Mouse (Mus musculus) liver, embryonic 16.5 days (tissue): ENCODE results near the gene Cxcr4. TPM values are rescaled to one million over a fixed set of nuclear protein-coding genes. Genes with fewer than 3 reads are reported as not detected.
A peak's percentile ranks its signal among the peaks of the same experiment; 100 is the strongest.

ENCODE experiments used
- ATAC-seq: fragments of 200-750 bp; cut with Nextera tagmentation; 2 replicates; pipeline ENCODE4 v1.8.0; 2017; ENCODE audit warnings: low read depth, mild to moderate bottlenecking, moderate number of reproducible peaks, moderate library complexity
- H3K27ac ChIP-seq: fragments of 300-500 bp; sonication (generic); 2 replicates; pipeline ENCODE4 v1.5.1; 2014; ENCODE audit warnings: mild to moderate bottlenecking, low read length
- H3K27me3 ChIP-seq: fragments of 300-500 bp; sonication (generic); 2 replicates; pipeline ENCODE4 v1.6.1; 2014; ENCODE audit warnings: low read depth, low read length, mixed read lengths; ENCODE audit not compliant: control insufficient read depth, insufficient read depth
- H3K36me3 ChIP-seq: fragments of 300-500 bp; sonication (generic); 2 replicates; pipeline ENCODE4 v1.6.1; 2014; ENCODE audit warnings: mild to moderate bottlenecking; ENCODE audit not compliant: control insufficient read depth, insufficient read depth
- H3K4me1 ChIP-seq: fragments of 300-500 bp; sonication (generic); 2 replicates; pipeline ENCODE4 v1.6.1; 2014; ENCODE audit warnings: low read depth, low read length, mixed read lengths; ENCODE audit not compliant: control insufficient read depth
- H3K4me2 ChIP-seq: fragments of 300-500 bp; sonication (generic); 2 replicates; pipeline ENCODE4 v1.6.1; 2014; ENCODE audit warnings: low read depth, low read length, mixed read lengths
- H3K4me3 ChIP-seq: fragments of 300-500 bp; sonication (generic); 2 replicates; pipeline ENCODE4 v1.5.1; 2014; ENCODE audit warnings: low read depth, mild to moderate bottlenecking, low read length
- H3K9ac ChIP-seq: fragments of 300-500 bp; sonication (generic); 2 replicates; pipeline ENCODE4 v1.6.1; 2014; ENCODE audit warnings: low read depth, low read length
- H3K9me3 ChIP-seq: fragments of 300-500 bp; sonication (generic); replicated peaks from 2 replicates; pipeline ENCODE4 v1.6.1; 2016; ENCODE audit warnings: low read length; ENCODE audit not compliant: control insufficient read depth
- WGBS: fragments of 180-500 bp; shearing (Covaris S2); extraction: QIAGEN DNeasy Blood & Tissue Kit; methylation state at CpG from one replicate; pipeline ENCODE4 v1.1.7; 2014; ENCODE audit not compliant: insufficient replicate concordance; 5-methylcytosine and 5-hydroxymethylcytosine counted together
- polyA plus RNA-seq: library from polyadenylated mRNA; unstranded; fragments of >200 nt; fragmentation: Nextera tagmentation; extraction: Ambion mirVana; gene quantifications from 2 replicates; pipeline ENCODE4 v1.2.1, GENCODE M21; 2015

Gene Cxcr4
- polyA plus RNA-seq, 1 experiment from 2014 or later = 2.5 TPM

DNA sequence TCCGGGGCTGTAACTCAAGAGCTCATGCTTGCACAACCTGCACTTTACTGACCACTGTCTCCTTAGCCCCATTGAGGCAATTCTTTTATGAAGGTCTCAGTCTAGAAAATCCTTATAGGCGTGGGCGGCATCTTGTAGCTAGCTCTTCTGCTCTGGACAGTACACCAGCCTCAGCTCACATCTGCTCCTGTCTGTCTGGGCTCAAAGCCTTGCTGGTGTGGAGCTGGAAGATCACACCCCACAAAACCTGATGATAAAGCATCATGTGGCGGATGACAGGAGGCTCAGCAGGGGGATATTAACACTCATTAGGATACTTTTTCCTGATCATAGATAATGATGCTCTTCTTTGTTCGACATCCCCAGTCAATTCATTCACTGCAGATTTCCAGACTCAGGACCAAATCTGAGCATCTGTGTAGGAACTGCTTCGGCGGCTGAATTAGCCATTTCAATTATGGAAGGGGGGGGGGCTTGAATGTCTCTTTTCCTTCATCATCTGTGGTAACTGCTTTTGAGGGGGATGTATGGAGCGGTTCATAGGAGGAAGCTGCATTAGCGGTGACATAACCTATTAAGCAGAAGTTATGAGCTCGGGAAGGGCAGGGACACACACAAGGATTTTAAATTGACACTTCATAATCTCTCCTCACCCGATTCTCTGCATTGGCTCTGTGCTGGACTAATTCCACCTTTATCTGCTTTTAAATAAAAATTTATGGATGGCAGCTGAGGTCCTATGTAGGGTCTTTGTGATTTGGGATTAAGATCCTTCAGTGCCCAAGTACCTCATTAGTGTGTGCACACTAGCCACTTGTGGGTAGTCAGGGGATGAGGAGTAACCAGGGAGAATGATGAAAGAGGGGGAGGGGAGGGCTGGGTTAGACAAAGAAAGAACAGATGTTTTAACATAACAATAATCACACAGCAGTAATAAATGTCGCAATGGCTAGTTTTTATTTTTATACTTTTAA, 24.6 kb downstream of the Cxcr4 start:
- Histone ChIP-seq H3K27me3 (no peaks in the 10 kb centered on the region), H3K36me3 (no peaks in the 10 kb centered on the region), H3K4me2 (no peak overlapping the region), H3K4me3 (no peak overlapping the region), H3K27ac (no peak overlapping the region), H3K9me3 (no peaks in the 10 kb centered on the region), H3K4me1 (no peaks in the 10 kb centered on the region), H3K9ac (no peak overlapping the region)
- 64% methylated on average over 12 of the region's 12 CpGs for whole genome bisulfite sequencing
- no peak for ATAC-seq

DNA sequence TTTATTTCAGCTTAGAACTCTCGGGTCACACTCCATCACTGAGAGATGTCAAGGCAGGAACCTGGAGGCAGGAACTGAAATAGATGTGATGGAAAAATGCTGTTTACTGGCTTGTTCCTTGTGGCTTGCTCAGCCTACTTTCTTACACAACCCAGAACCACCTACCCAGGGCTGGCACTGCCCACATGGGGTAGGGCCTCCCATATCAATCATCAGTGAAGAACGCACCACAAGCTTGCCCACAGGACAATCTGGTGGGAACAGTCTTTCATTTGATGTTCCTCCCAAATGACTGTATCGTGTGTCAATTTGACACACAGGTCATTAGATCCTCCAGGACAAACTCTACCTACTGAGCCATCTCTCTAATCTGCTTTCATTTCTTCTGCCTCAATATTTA, 28.2 kb downstream of the Cxcr4 start:
- Histone ChIP-seq H3K9me3 (no peaks in the 10 kb centered on the region), H3K4me3 (no peak overlapping the region), H3K4me1 (peaks cover 10% of the 10 kb centered on the region), H3K27me3 (no peaks in the 10 kb centered on the region), H3K4me2 (no peak overlapping the region), H3K36me3 (no peaks in the 10 kb centered on the region), H3K9ac (no peak overlapping the region), H3K27ac (no peak overlapping the region)
- ATAC-seq = no peak
- WGBS = 43% methylated on average over 3 of the region's 3 CpGs

DNA sequence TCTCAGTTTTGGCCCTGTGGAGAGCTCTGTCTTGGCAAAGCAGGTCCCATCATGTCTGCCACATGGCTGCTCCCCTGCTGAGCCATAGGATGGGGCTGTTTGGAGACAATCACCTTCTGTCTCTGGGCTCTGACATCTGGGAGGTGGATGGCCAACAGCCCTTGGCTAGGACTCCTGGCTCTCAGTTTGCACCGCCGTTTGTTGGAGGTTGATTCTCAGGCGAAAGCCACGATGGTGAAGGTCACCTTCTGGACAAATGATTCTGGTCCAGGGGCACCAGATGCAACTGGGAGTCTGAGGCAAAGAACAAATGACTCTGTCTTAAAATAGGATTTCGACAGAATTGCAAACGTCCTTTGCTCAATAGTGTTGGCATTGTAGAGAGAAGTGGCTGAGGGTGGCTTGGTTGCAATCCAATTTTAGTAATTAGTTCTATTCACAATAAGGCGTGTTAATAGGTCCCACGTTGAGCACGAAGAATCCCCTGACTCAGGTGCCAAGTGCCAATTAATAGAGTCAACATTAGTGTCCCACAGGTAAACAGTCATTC, 30.7 kb downstream of the Cxcr4 start:
- no peak for ATAC-seq
- H3K4me3 ChIP-seq = peak overlapping the region; percentile 12; the same call in 1 of the 2 replicates
- peak overlapping the region; percentile 19; the same call in 1 of the 2 replicates for H3K9ac ChIP-seq
- peak overlapping the region; percentile 40 for H3K4me2 ChIP-seq
- peak overlapping the region; percentile 65 for H3K27ac ChIP-seq
- no peaks in the 10 kb centered on the region for H3K36me3 ChIP-seq
- no peaks in the 10 kb centered on the region for H3K27me3 ChIP-seq
- H3K4me1 ChIP-seq = peaks cover 10% of the 10 kb centered on the region
- WGBS = 64% methylated on average over 9 of the region's 9 CpGs
- no peaks in the 10 kb centered on the region for H3K9me3 ChIP-seq

DNA sequence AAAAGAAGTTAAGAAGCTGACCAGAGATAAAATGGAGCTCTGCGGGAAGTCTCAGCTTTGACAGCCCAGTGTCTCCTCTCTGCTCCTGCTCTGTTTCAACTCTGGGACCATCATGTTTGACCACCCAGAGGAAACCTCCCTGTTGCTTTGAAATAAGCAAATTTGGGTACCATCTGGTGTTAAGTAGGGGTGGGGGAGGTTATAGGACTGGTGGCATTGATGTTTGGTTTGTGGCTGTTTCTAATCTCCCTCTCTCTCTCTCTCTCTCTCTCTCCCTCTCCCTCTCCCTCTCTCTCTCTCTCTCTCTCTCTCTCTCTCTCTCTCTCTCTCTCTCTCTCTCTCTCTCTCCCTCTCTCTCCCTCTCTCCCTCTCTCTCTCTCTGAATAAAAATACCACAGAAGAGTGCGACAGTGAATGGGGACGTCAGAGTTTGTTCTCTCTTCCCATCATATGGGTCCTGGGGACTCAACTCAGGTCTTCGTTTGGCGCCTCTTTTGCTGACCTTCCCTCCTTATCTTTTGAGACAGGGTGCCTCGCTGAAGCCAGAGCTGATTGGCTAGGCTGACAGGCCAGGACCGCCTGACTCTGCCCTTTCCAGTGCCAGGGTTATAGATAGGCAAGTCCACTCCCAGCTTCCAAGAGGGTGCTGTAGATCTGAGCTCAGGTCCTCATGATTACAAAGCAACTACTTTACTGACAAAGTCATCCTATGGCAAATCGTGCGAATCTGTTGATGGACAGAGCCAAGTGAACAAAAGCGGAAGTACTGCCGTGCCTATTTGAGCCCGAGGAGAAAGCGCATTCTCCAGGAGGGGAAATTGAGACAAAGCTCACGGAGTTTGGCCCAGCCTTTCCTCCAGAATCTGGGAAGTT, 31.4 kb downstream of the Cxcr4 start:
- peak overlapping the region; percentile 65 for H3K27ac ChIP-seq
- no peaks in the 10 kb centered on the region for H3K36me3 ChIP-seq
- no peaks in the 10 kb centered on the region for H3K9me3 ChIP-seq
- H3K4me1 ChIP-seq = peaks cover 10% of the 10 kb centered on the region
- H3K4me3 ChIP-seq = peak overlapping the region; percentile 12; the same call in 1 of the 2 replicates
- WGBS = 31% methylated on average over 14 of the region's 14 CpGs
- H3K9ac ChIP-seq = peak overlapping the region; percentile 19; the same call in 1 of the 2 replicates
- H3K27me3 ChIP-seq = no peaks in the 10 kb centered on the region
- peak; percentile 96 for ATAC-seq
- H3K4me2 ChIP-seq = peak overlapping the region; percentile 40

DNA sequence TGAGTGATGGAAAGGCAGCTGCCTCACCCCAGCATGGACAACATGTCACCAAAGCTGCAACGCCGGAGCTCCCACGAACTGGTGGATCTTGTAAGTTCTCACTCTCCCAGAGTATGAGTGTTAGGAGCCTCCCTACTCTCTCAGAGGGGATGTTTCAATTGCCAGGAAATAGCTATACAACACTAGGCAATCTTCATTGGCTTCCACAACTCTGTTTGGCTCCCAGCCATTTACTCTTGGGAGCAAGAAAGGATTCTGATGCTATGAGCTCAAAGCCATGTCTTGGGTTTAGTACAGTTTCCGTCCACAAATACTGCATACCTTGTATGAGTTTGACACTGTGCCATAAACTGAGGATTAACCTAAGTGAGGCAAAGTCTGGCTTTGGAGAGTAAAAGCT, 34.1 kb downstream of the Cxcr4 start:
- Histone ChIP-seq H3K27ac (no peak overlapping the region), H3K4me3 (no peak overlapping the region), H3K27me3 (no peaks in the 10 kb centered on the region), H3K9me3 (no peaks in the 10 kb centered on the region), H3K9ac (no peak overlapping the region), H3K4me2 (no peak overlapping the region), H3K4me1 (peaks cover 10% of the 10 kb centered on the region), H3K36me3 (no peaks in the 10 kb centered on the region)
- ATAC-seq = no peak
- 62% methylated on average over 4 of the region's 4 CpGs for WGBS

DNA sequence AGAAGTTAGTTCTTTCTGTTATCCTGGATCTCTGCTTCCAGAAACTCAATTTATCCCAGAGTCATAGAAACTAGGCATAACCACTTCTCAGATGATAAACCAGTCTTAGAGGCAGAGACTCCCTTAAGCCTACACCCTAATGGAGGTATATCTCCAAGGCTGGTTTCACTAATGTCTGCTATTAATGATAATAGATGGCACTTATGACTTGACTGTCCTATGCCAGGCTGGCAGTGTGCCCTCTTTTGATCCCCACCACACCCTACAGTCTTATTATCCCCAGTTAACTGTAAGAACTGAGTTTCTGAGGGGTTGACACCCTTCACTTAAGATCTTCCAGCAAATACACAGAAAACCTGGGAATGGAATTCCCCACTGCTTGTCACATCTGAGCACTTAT, 39.5 kb downstream of the Cxcr4 start:
- H3K4me3 ChIP-seq = no peak overlapping the region
- H3K9ac ChIP-seq = no peak overlapping the region
- peak; percentile 21; the same call in 1 of the 2 replicates for ATAC-seq
- H3K9me3 ChIP-seq = no peaks in the 10 kb centered on the region
- no peaks in the 10 kb centered on the region for H3K27me3 ChIP-seq
- H3K4me1 ChIP-seq = no peaks in the 10 kb centered on the region
- no peak overlapping the region for H3K4me2 ChIP-seq
- H3K36me3 ChIP-seq = no peaks in the 10 kb centered on the region
- no peak overlapping the region for H3K27ac ChIP-seq

DNA sequence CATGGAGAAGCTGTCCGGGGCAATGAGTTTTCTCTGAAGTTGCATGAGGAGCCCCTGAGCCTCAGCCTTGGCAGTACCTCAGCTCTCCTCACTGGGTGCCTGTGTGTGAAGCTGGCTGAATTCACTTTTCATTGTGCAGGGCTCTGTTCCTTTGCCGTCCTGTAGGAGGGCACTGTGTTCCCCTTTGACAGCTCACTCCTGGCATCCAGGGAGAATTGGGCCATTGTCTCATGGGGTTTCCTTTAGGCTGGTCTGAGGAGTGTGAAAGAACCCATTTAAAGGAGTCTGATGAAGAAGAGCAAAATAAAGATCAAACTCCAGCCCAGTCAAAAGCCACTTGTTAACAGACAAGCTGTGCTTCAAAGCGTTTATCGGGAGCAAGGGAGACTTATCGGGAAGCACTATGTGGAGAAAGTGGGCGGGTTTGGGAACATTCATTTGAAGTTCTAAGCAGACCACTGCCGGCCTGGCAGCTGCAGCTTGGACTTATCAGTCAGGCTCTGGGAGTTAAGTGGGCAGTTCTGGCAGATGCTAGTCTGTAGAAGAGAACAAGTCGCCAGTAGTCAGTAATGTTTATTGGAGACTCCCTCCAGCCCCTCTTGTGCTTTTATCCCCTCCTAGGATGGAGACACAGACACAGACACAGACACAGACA, 40.2 kb downstream of the Cxcr4 start:
- H3K9me3 ChIP-seq = no peaks in the 10 kb centered on the region
- H3K4me3 ChIP-seq = no peak overlapping the region
- ATAC-seq = no peak
- no peaks in the 10 kb centered on the region for H3K36me3 ChIP-seq
- no peaks in the 10 kb centered on the region for H3K4me1 ChIP-seq
- 40% methylated on average over 8 of the region's 8 CpGs for WGBS
- H3K9ac ChIP-seq = no peak overlapping the region
- no peak overlapping the region for H3K27ac ChIP-seq
- no peak overlapping the region for H3K4me2 ChIP-seq
- no peaks in the 10 kb centered on the region for H3K27me3 ChIP-seq

DNA sequence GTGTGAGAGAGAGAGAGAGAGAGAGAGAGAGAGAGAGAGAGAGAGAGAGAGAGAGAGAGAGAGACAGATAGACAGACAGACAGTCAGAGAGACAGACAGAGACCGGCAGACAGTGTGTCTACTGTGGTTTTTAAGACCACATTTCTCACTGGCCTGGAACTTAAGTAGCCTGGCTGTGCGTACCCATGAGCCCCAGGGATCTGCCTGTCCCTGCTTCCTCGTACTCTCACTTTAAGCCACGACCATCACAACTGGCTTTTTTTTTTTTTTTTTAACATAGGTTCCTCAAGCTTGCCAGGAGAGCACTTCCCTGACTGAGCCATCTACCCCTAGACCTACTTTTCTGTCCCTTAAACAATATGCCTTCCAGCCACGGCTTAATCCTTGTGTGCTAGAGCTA, 42.7 kb downstream of the Cxcr4 start:
- Histone ChIP-seq H3K27me3 (no peaks in the 10 kb centered on the region), H3K4me3 (no peak overlapping the region), H3K36me3 (no peaks in the 10 kb centered on the region), H3K4me1 (no peaks in the 10 kb centered on the region), H3K9ac (no peak overlapping the region), H3K9me3 (no peaks in the 10 kb centered on the region), H3K4me2 (no peak overlapping the region), H3K27ac (no peak overlapping the region)
- no peak for ATAC-seq
- WGBS = 20% methylated on average over 5 of the region's 5 CpGs
